Mouse (Mus musculus) B cell, adult 67 days (primary cell): ENCODE data around the gene Nhlrc1. TPM values are rescaled to one million over a fixed set of nuclear protein-coding genes. Genes with fewer than 3 reads are reported as not detected.

ENCODE experiments used
- total RNA-seq, 2 experiments: library from RNA; stranded (reverse); gene quantifications; 4 replicates each; pipeline ENCODE4 v1.2.4; 2023

Gene Nhlrc1
- total RNA-seq, result under 1 TPM; 0.32 to 0.33 TPM

DNA sequence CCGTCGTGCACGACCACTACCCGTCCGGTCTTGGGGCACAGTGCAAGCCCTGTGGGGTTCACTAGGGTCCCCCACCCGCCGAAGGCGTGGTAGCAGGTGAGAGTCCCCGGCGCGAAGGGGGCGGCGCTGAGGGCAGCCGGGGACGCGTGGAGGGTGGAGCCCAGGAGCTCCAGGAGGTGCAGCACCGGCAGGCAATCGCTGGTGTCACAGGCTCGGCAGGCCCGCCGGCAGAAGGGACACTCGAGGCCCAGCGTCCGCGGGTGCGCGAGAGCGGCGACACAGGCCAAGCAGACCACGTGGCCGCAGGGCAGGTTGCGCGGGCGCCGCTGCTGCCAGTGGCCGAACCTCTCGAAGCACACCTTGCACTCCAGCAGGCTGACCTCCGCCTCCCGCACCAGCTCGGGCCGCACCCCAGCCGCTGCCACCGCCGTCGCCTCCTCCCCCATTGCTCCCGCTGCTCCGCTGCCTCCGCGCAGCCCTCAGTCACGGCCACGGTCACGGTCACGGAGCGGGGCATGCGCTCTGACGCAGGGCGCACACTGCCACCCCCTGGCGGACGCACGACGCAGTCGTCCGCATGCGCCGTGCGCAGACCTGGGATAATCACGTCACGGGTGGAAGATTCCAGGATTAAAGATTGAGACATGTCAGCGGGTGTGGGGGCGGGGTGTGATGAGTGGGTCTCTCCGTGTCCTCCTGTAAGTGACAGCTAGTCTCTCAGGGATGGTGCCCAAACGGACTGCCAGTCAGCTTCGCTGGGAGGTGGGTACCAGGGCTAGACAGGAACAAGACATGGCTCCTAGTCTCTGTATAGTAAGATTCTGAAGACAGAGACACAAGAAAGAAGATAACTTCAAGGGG, at the start of gene Nhlrc1:
Gene Nhlrc1, minus strand, starts transcription at position 517 of the 861 bp plus-strand sequence.

DNA sequence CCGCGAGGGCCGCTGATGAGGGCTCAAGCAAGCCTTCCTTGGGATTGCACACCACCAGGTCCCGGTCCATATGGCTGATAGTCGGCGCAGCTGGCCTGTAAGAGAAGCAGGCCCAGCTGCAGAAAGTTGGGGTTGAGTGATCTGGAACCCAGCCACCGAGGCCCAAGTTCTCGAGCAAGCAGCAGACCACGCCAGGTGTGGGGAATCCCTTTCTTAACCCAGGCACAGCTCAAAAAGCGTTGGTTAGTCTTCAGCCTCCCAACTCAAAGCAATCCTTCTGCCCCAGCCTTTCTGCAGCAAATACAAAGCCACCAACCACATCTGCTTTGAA, 29.9 kb upstream of the Nhlrc1 start, which contains the start of gene Tpmt:
Gene Tpmt, minus strand, starts transcription at position 121 of the 331 bp plus-strand sequence.

DNA sequence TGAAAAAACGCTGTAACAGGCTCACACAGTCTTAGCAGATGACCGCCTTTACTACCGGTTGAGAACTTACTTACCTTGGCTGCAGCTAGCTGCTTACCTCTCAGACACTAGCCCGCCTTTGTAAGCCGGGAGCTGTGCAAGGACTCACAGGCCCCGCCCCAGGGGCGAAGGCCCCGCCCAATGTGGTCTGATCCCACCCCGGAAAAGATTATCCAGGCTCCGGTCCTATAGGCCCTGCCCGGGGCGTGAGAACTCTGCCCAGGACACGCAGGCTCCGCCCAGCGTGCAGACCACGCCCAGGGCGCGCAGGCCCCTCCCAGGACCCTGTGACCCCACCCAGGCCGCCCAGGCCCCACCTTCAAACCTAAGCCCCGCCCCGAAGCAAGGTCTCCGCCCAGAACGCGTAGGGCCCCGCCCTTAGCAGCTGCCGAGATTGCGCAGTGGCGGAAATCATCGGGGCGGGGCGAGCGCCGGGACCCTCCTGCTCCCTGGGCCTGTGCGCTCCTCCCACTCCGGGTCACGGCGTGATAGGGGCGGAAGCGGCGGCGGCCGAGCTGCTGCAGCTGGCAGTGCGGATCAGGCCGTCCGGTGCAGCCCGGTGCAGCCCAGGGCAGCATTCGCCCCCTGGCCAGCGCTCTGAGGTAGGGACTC, 28.5 kb upstream of the Nhlrc1 start, which contains the start of gene Kdm1b:
Gene Kdm1b, plus strand, starts transcription at position 470 of the 651 bp plus-strand sequence.

Other genes with a start within 250 kb of the Nhlrc1 start
- 1 to 10 TPM; 8.3 to 8.9 TPM for gene Kif13a, start 85.0 kb downstream of the Nhlrc1 start, total RNA-seq
- 10 to 100 TPM; 21.4 to 23.1 TPM for gene Kdm1b, start 28.6 kb upstream of the Nhlrc1 start, total RNA-seq
- 1 to 10 TPM; 1.7 to 2.6 TPM for gene Tpmt, start 29.9 kb upstream of the Nhlrc1 start, total RNA-seq
- 100 to 1,000 TPM; 127 to 129 TPM for gene Dek, start 91.4 kb upstream of the Nhlrc1 start, total RNA-seq
- gene Rnf144b, start 107.8 kb upstream of the Nhlrc1 start, total RNA-seq, result 1 to 10 TPM in 1 of 2 experiments, under 1 TPM in 1; 0.95 to 1.6 TPM